Mouse (Mus musculus) hindbrain, postnatal 0 days (tissue): ENCODE measurements around the gene Fcho2. TPM values are rescaled to one million over a fixed set of nuclear protein-coding genes. Genes with fewer than 3 reads are reported as not detected.

Experiments used
- ATAC-seq: fragments of 200-750 bp; cut with Nextera tagmentation; 2 replicates; pipeline ENCODE4 v1.8.0; 2017; ENCODE audit warnings: mild to moderate bottlenecking, moderate TSS enrichment, moderate library complexity
- DNase-seq: peaks from one replicate; pipeline ENCODE4 v3.0.0-alpha.2; 2015; ENCODE audit warnings: low spot score
- H3K27ac ChIP-seq: fragments of 300-500 bp; sonication (generic); 2 replicates; pipeline ENCODE4 v1.5.1; 2014; ENCODE audit warnings: mild to moderate bottlenecking
- H3K27me3 ChIP-seq: fragments of 300-500 bp; sonication (generic); 2 replicates; pipeline ENCODE4 v1.6.1; 2014; ENCODE audit warnings: low read length, mixed read lengths; ENCODE audit not compliant: insufficient read depth
- H3K36me3 ChIP-seq: fragments of 300-500 bp; sonication (generic); 2 replicates; pipeline ENCODE4 v1.6.1; 2014; ENCODE audit warnings: low read length, mixed read lengths; ENCODE audit not compliant: insufficient read depth
- H3K4me1 ChIP-seq: fragments of 300-500 bp; sonication (generic); 2 replicates; pipeline ENCODE4 v1.6.1; 2014; ENCODE audit warnings: antibody characterized with exemption, low read length, mixed read lengths; ENCODE audit not compliant: insufficient read depth
- H3K4me2 ChIP-seq: fragments of 300-500 bp; sonication (generic); 2 replicates; pipeline ENCODE4 v1.6.1; 2014; ENCODE audit warnings: low read depth, mild to moderate bottlenecking, low read length, moderate library complexity, mixed read lengths
- H3K4me3 ChIP-seq: fragments of 300-500 bp; sonication (generic); 2 replicates; pipeline ENCODE4 v1.5.1; 2014; ENCODE audit warnings: low read length
- H3K9ac ChIP-seq: fragments of 300-500 bp; sonication (generic); replicated peaks from 2 replicates; pipeline ENCODE4 v1.6.1; 2014; ENCODE audit warnings: mild to moderate bottlenecking, low read length, moderate library complexity, mixed read lengths
- H3K9me3 ChIP-seq: fragments of 300-500 bp; sonication (generic); 2 replicates; pipeline ENCODE4 v1.6.1; 2016; ENCODE audit warnings: low read length, mixed read lengths
- CTCF ChIP-seq: IDR thresholded peaks from 2 replicates; pipeline ENCODE4 v1.5.1; 2016; ENCODE audit warnings: antibody characterized with exemption, control low read depth, low read depth
- WGBS: fragments of 180-500 bp; shearing (Covaris S2); extraction: QIAGEN DNeasy Blood & Tissue Kit; methylation state at CpG from one replicate; pipeline ENCODE4 v1.1.7; 2014; 5-methylcytosine and 5-hydroxymethylcytosine counted together
- polyA plus RNA-seq: library from polyadenylated mRNA; unstranded; fragments of >200 nt; fragmentation: Nextera tagmentation; extraction: Ambion mirVana; gene quantifications from 2 replicates; pipeline ENCODE4 v1.2.1, GENCODE M21; 2015
- total RNA-seq: library from RNA; depleted of rRNA; stranded (reverse); fragments of >200 nt; gene quantifications from 2 replicates; pipeline ENCODE4 v1.2.3, GENCODE M21; 2014

The Fcho2 gene
- total and polyA plus RNA-seq, 2 experiments from 2014 or later, result 15.7 to 18.1 TPM

DNA sequence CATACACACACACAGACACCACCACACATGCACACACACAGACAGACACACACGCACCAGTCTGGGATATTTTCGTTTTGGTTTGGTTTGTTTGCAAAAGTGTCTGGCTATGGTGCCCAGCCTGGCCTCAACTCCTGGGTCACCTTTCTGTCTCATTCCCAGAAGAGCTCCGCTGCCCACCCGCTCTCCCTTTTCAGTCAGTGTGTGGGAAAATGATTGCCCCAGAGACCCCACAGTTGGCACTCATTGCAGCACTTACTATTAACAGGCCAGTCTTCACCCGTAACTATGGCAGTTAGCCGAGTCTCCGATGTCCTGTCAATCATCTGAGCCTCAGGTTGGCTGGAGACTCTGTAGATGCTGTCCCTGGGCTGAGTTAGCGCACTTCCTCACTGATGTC lies 99.1 kb downstream of the Fcho2 start:
- ATAC-seq, result no peak
- no peak for TF ChIP-seq CTCF
- Histone ChIP-seq H3K9ac (no peak overlapping the region), H3K9me3 (no peaks in the 10 kb centered on the region), H3K4me2 (no peak overlapping the region), H3K36me3 (no peaks in the 10 kb centered on the region), H3K4me1 (no peaks in the 10 kb centered on the region), H3K4me3 (no peak overlapping the region), H3K27me3 (no peaks in the 10 kb centered on the region), H3K27ac (no peak overlapping the region)
- DNase-seq, result no peak
- WGBS, result 77% methylated on average over 8 of the region's 8 CpGs

- no peak overlapping the region for H3K4me2 ChIP-seq
- H3K4me3 ChIP-seq, result no peak overlapping the region
- TF ChIP-seq CTCF, result no peak
- H3K9me3 ChIP-seq, result no peaks in the 10 kb centered on the region
- no peak overlapping the region for H3K9ac ChIP-seq
- ATAC-seq (no peak), DNase-seq (no peak)
- H3K4me1 ChIP-seq, result no peaks in the 10 kb centered on the region
- H3K36me3 ChIP-seq, result no peaks in the 10 kb centered on the region
- no peaks in the 10 kb centered on the region for H3K27me3 ChIP-seq
- 81% methylated on average over 6 of the region's 6 CpGs for WGBS
- no peak overlapping the region for H3K27ac ChIP-seq
These were observed 99.7 kb downstream of the Fcho2 start for GRCm38 (mm10) chr13:98715443-98715990.

- H3K27ac ChIP-seq, result no peak overlapping the region
- no peak for TF ChIP-seq CTCF
- no peak for DNase-seq
- H3K9me3 ChIP-seq, result no peaks in the 10 kb centered on the region
- no peak overlapping the region for H3K4me3 ChIP-seq
- H3K36me3 ChIP-seq, result no peaks in the 10 kb centered on the region
- H3K27me3 ChIP-seq, result no peaks in the 10 kb centered on the region
- 93% methylated on average over 1 of the region's 1 CpGs for WGBS
- H3K9ac ChIP-seq, result no peak overlapping the region
- no peak for ATAC-seq
- no peaks in the 10 kb centered on the region for H3K4me1 ChIP-seq
- H3K4me2 ChIP-seq, result no peak overlapping the region
These were observed 104.6 kb downstream of the Fcho2 start for GRCm38 (mm10) chr13:98710655-98711054.

GRCm38 (mm10) chr13:98710236-98710635 lies 105.0 kb downstream of the Fcho2 start:
- Histone ChIP-seq H3K36me3 (no peaks in the 10 kb centered on the region), H3K4me3 (no peak overlapping the region), H3K4me2 (no peak overlapping the region), H3K9me3 (no peaks in the 10 kb centered on the region), H3K9ac (no peak overlapping the region), H3K27me3 (no peaks in the 10 kb centered on the region), H3K4me1 (no peaks in the 10 kb centered on the region), H3K27ac (no peak overlapping the region)
- DNase-seq (no peak), ATAC-seq (no peak)
- WGBS, result 85% methylated on average over 8 of the region's 8 CpGs
- no peak for TF ChIP-seq CTCF

GRCm38 (mm10) chr13:98705501-98705900 lies 109.7 kb downstream of the Fcho2 start:
- Histone ChIP-seq H3K27me3 (no peaks in the 10 kb centered on the region), H3K4me1 (no peaks in the 10 kb centered on the region), H3K4me3 (no peak overlapping the region), H3K36me3 (no peaks in the 10 kb centered on the region), H3K9ac (no peak overlapping the region), H3K4me2 (no peak overlapping the region), H3K9me3 (no peaks in the 10 kb centered on the region), H3K27ac (no peak overlapping the region)
- ATAC-seq (no peak), DNase-seq (no peak)
- 77% methylated on average over 4 of the region's 4 CpGs for WGBS
- no peak for TF ChIP-seq CTCF

DNA sequence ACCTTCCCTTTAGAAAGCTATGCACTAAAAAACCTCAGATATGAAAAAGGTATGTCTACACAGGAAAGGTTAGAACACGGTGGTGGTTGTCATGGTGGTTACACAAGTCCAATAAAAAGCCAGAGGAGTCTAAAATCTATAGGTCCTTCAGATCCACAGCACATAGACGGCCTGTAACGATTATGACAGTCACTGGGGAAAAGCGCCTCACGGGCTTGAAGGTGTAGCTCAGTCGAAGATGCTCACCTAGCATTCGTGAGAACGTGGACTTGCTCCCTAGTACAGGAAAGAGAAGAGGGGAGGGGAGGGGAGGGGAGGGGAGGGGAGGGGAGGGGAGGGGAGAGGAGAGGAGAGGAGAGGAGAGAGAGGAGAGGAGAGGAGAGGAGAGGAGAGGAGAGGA lies 111.5 kb downstream of the Fcho2 start:
- Histone ChIP-seq H3K4me1 (no peaks in the 10 kb centered on the region), H3K27ac (no peak overlapping the region), H3K27me3 (no peaks in the 10 kb centered on the region), H3K9me3 (no peaks in the 10 kb centered on the region), H3K36me3 (no peaks in the 10 kb centered on the region), H3K9ac (no peak overlapping the region), H3K4me3 (no peak overlapping the region), H3K4me2 (no peak overlapping the region)
- 83% methylated on average over 8 of the region's 8 CpGs for WGBS
- DNase-seq (no peak), ATAC-seq (no peak)
- TF ChIP-seq CTCF, result no peak

DNA sequence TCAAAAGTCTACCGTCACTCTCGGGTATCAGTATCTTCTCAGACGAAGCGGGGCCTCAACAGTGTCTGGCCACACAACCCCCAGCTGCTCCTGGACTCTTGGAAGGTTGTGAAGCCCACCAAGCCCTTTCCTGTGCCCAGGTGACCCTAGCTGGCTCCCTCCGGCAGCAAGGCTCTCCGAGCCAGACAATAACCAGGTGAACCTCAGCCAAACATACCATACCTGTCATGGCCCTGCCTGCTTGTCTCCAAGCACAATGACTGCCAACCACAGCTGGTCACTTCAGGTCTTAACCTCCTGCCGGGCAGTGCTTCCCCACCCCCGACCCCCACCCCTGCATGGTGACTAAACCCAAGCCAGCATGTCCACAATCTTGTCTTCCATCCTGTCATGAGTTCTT lies 112.9 kb downstream of the Fcho2 start:
- no peak overlapping the region for H3K4me2 ChIP-seq
- H3K4me3 ChIP-seq, result no peak overlapping the region
- WGBS, result 91% methylated on average over 8 of the region's 8 CpGs
- H3K27ac ChIP-seq, result no peak overlapping the region
- ATAC-seq (no peak), DNase-seq (no peak)
- H3K9me3 ChIP-seq, result no peaks in the 10 kb centered on the region
- no peak for TF ChIP-seq CTCF
- H3K27me3 ChIP-seq, result no peaks in the 10 kb centered on the region
- H3K4me1 ChIP-seq, result no peaks in the 10 kb centered on the region
- no peak overlapping the region for H3K9ac ChIP-seq
- H3K36me3 ChIP-seq, result no peaks in the 10 kb centered on the region
